Mouse (Mus musculus): Measurements from ENCODE around the gene Tmem203.

The Tmem203 gene

GRCm38 (mm10) chr2:25290101-25290815, 35.0 kb downstream of the Tmem203 start:
- in situ Hi-C loops (cut with MboI, MseI), result no loop called here

GRCm38 (mm10) chr2:25290816-25291130, 35.5 kb downstream of the Tmem203 start:
- in situ Hi-C loops (cut with MboI, MseI), result no loop called here

GRCm38 (mm10) chr2:25291184-25292053, 36.2 kb downstream of the Tmem203 start:
- in situ Hi-C loops (cut with MboI, MseI), result no loop called here

- in situ Hi-C loops (cut with MboI, MseI), result no loop called here
Observed at GRCm38 (mm10) chr2:25292054-25292544, 36.9 kb downstream of the Tmem203 start.

DNA sequence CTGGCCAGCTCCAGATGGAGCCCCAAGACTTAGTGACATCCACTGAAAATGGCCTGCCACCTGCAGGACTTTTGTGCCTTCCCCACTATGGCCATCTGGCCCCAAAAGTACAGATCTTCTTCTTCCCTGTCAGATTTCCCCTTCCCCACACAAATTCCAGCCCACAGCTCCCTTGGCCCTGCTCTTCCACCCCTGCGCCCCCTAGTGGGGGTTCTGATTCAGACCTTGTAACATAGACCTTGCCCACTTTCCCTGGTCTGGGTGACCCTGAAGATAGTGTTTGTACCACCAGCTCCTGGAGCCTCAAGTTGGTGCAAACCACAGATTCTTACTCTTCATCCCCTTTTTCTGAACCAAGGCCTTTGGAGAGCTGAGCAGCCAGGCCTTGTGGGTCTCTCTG, 37.6 kb downstream of the Tmem203 start:
- in situ Hi-C loops (cut with MboI, MseI), result no loop called here

- in situ Hi-C loops (cut with MboI, MseI), result no loop called here
Observed at GRCm38 (mm10) chr2:25293706-25294105, 38.5 kb downstream of the Tmem203 start.

- in situ Hi-C loops (cut with MboI, MseI), result no loop called here
Observed at GRCm38 (mm10) chr2:25297093-25297492, 41.9 kb downstream of the Tmem203 start.

- in situ Hi-C loops (cut with MboI, MseI), result no loop called here
Observed at GRCm38 (mm10) chr2:25298046-25298445, 42.8 kb downstream of the Tmem203 start.

GRCm38 (mm10) chr2:25303452-25303851, 48.2 kb downstream of the Tmem203 start:
- in situ Hi-C loops (cut with MboI, MseI), result no loop called here

DNA sequence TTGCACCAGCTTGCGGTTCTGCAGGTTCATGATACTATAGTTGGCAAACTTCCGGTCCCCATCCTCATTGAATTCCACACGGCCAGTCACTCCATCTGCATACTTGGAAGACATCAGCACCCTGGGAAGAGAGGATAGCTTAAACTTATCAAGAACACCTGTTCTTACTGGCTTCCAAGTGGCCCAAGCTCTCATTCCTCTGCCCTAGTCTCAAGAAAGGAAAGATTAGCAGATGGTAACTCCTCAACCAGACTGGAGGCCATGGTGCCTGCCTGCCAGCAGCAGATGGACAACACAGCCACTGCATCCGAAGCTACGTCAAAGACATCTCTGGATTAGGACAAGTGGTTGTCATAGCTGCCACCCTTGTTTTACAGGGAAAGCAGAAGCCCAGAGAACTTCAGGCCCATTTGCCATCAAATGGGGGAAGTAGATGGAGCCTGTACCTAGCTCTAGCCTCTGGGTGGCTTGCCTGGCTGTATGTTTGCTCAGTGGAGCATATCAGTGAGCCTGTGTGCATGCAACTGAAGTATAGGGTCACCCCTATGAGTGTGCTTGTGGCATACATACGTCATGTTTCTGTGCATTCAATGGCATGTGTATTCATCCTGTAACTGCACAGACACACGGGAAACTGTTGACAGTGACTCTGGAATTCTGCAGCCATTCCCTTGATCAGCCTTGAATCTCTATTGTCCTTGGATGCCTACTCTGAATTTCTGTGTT, 48.9 kb downstream of the Tmem203 start:
- in situ Hi-C loops (cut with MboI, MseI), result no loop called here

DNA sequence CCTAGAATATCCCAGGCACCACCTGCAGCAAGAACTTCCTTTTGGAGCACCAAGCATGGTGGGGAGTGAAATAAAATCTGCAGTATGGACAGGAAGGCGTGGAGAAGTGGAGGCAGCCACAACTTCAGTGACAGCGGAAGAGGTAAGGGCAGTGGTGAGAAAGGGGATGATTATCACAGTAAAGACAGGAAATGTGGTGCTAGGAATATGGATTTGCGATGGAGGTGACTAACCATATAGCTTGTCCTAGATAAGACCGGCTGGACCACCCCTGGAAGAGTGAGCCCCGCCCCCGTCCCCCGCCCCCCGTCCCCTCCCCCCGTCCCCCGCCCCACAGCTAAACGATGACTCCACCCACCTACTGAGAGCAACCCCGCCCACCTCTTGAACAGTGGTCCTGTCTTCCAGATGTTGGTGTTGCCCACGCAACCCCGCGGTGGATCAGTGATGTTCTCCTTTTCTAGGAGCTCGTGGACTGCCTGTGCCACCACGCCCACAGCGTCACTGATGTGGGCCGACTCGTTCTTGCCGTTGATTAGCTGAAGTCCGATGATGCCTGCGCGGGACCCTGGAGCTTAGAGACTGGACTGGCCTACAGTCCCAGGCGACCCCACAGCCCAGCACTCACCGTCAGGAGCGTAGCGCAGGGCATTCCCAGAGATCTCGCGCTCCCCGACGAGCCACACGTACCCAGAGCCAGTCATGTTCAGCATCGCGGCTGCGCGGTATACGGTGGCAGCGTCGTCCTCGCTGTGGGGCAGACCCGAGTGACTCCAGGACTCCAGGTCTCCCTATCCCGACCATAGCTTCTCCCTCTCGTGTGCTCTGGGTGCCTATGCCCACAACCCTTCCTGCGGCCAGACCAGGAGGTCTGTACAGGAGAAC, 49.7 kb downstream of the Tmem203 start:
- in situ Hi-C loops (cut with MboI, MseI), result no loop called here
